Mouse (Mus musculus) bone marrow macrophage, adult 2 months (primary cell): ENCODE results near the gene Tmem198.

ENCODE experiments used
- CTCF ChIP-seq: IDR thresholded peaks from 2 replicates; pipeline ENCODE4 v1.5.1; 2012; ENCODE audit warnings: low read depth, mild to moderate bottlenecking, low read length, moderate library complexity
- POLR2A ChIP-seq: IDR thresholded peaks from 2 replicates; pipeline ENCODE4 v1.6.1; 2012; ENCODE audit warnings: mild to moderate bottlenecking, low read depth, low read length, borderline replicate concordance

- TF ChIP-seq POLR2A (no peak), CTCF (no peak)
These were observed 37.8 kb upstream of the Tmem198 start for GRCm38 (mm10) chr1:75441471-75441996.
